Mouse (Mus musculus) small intestine, adult 2 months (tissue): ENCODE results near the gene Dars.

ENCODE experiments used
- CTCF ChIP-seq: fragments of 200-500 bp; IDR thresholded peaks from 2 replicates; pipeline ENCODE4 v1.5.1; 2012; ENCODE audit warnings: low read depth, mild to moderate bottlenecking, control low read depth, inconsistent platforms, low read length, moderate library complexity, mixed read lengths; ENCODE audit not compliant: insufficient replicate concordance, insufficient read length; ENCODE audit errors: extremely low read depth
- POLR2A ChIP-seq: fragments of 200-500 bp; IDR thresholded peaks from 2 replicates; pipeline ENCODE4 v1.6.1; 2012; ENCODE audit warnings: low read depth, mild to moderate bottlenecking, control low read depth, inconsistent platforms, low read length, moderate library complexity

- no peak for TF ChIP-seq CTCF
- no peak for TF ChIP-seq POLR2A
Observed at GRCm38 (mm10) chr1:128435551-128435950, 18.4 kb upstream of the Dars start.
